Mouse (Mus musculus) hindbrain, embryonic 10.5 days (tissue): ENCODE data around the gene Zfp513. TPM values are rescaled to one million over a fixed set of nuclear protein-coding genes. Genes with fewer than 3 reads are reported as not detected.
A peak's percentile ranks its signal among the peaks of the same experiment; 100 is the strongest.

Experiments
- DNase-seq: peaks from one replicate; pipeline ENCODE4 v3.0.0-alpha.2; 2017; ENCODE audit warnings: low spot score
- H3K27ac ChIP-seq: fragments of 300-500 bp; sonication (generic); 2 replicates; pipeline ENCODE4 v1.5.1; 2016; ENCODE audit warnings: mild to moderate bottlenecking, moderate library complexity
- H3K27me3 ChIP-seq: fragments of 300-500 bp; sonication (generic); 2 replicates; pipeline ENCODE4 v1.6.1; 2016; ENCODE audit warnings: mild to moderate bottlenecking; ENCODE audit not compliant: poor library complexity, insufficient read depth, severe bottlenecking
- H3K36me3 ChIP-seq: fragments of 300-500 bp; sonication (generic); 2 replicates; pipeline ENCODE4 v1.6.1; 2016; ENCODE audit warnings: mild to moderate bottlenecking, moderate library complexity
- H3K4me1 ChIP-seq: fragments of 300-500 bp; sonication (generic); replicated peaks from 2 replicates; pipeline ENCODE4 v1.6.1; 2016; ENCODE audit warnings: mild to moderate bottlenecking
- H3K4me3 ChIP-seq: fragments of 300-500 bp; sonication (generic); 2 replicates; pipeline ENCODE4 v1.5.1; 2016; ENCODE audit warnings: mild to moderate bottlenecking, moderate library complexity
- H3K9me3 ChIP-seq: fragments of 300-500 bp; sonication (generic); 2 replicates; pipeline ENCODE4 v1.6.1; 2016; ENCODE audit warnings: mild to moderate bottlenecking, moderate library complexity
- WGBS: fragments of 180-500 bp; shearing (Covaris S2); methylation state at CpG from one replicate; pipeline ENCODE4 v1.1.7; 2016; 5-methylcytosine and 5-hydroxymethylcytosine counted together
- polyA plus RNA-seq: library from polyadenylated mRNA; unstranded; fragments of >200 nt; fragmentation: Nextera tagmentation; extraction: Ambion mirVana; gene quantifications from 2 replicates; pipeline ENCODE4 v1.2.1, GENCODE M21; 2016

The Zfp513 gene
- 12.7 and 15.0 TPM in 2 replicates for polyA plus RNA-seq

GRCm38 (mm10) chr5:31201742-31202590 is at the start of gene Zfp513:
TSS of gene Zfp513 (minus strand) at chr5:31202303.
- Histone ChIP-seq H3K27me3 (no peaks in the 10 kb centered on the region), H3K9me3 (peaks cover 5% of the 10 kb centered on the region), H3K4me1 (peaks cover 24% of the 10 kb centered on the region), H3K36me3 (peaks cover 84% of the 10 kb centered on the region), H3K27ac (peak within 1 kb of the TSS; percentile 97), H3K4me3 (peak within 1 kb of the TSS; percentile 83)
- DNase-seq = peak; percentile 97
- under 1% methylated on average over 53 of the region's 53 CpGs for WGBS

- peaks cover 26% of the 10 kb centered on the region for H3K4me1 ChIP-seq
- 16% methylated on average over 47 of the region's 47 CpGs for WGBS
- peak within 1 kb of the TSS; percentile 69 for H3K27ac ChIP-seq
- peaks cover 99% of the 10 kb centered on the region for H3K36me3 ChIP-seq
- peak within 1 kb of the TSS; percentile 40 for H3K4me3 ChIP-seq
- no peaks in the 10 kb centered on the region for H3K9me3 ChIP-seq
- peaks cover 14% of the 10 kb centered on the region for H3K27me3 ChIP-seq
- peak; percentile 31 for DNase-seq
Observed at GRCm38 (mm10) chr5:31251541-31252101, 49.5 kb upstream of the Zfp513 start, which contains the start of gene Krtcap3. TSS of gene Krtcap3 (plus strand) at chr5:31251691.

GRCm38 (mm10) chr5:31250716-31251115 is 48.6 kb upstream of the Zfp513 start:
- Histone ChIP-seq H3K36me3 (peaks cover 100% of the 10 kb centered on the region), H3K4me3 (no peak overlapping the region), H3K27me3 (peaks cover 14% of the 10 kb centered on the region), H3K9me3 (no peaks in the 10 kb centered on the region), H3K27ac (no peak overlapping the region), H3K4me1 (peaks cover 26% of the 10 kb centered on the region)
- DNase-seq = peak; percentile 20
- 68% methylated on average over 4 of the region's 4 CpGs for WGBS

- no peak for DNase-seq
- no peak overlapping the region for H3K27ac ChIP-seq
- H3K27me3 ChIP-seq = no peaks in the 10 kb centered on the region
- peaks cover 38% of the 10 kb centered on the region for H3K36me3 ChIP-seq
- 28% methylated on average over 10 of the region's 10 CpGs for WGBS
- H3K9me3 ChIP-seq = no peaks in the 10 kb centered on the region
- peak overlapping the region; percentile 96 for H3K4me3 ChIP-seq
- H3K4me1 ChIP-seq = peaks cover 17% of the 10 kb centered on the region
Observed at GRCm38 (mm10) chr5:31242191-31242590, 40.1 kb upstream of the Zfp513 start.

- under 1% methylated on average over 13 of the region's 13 CpGs for WGBS
- peak overlapping the region; percentile 98 for H3K27ac ChIP-seq
Observed at GRCm38 (mm10) chr5:31241522-31242034, 39.5 kb upstream of the Zfp513 start.

GRCm38 (mm10) chr5:31240637-31241521 is 38.8 kb upstream of the Zfp513 start, which contains the start of the genes Nrbp1 and Gm9970:
TSS of gene Nrbp1 (plus strand) at chr5:31240864.
TSS of gene Gm9970 (minus strand) at chr5:31241232.
- WGBS = 1% methylated on average over 103 of the region's 103 CpGs
- peak within 1 kb of the TSS; percentile 96 for H3K4me3 ChIP-seq
- H3K9me3 ChIP-seq = 0 out of 2 replicates have a peak, but pooled peaks cover 2% of the 10 kb centered on the region
- no peaks in the 10 kb centered on the region for H3K27me3 ChIP-seq
- H3K27ac ChIP-seq = peak within 1 kb of the TSS; percentile 98
- peaks cover 17% of the 10 kb centered on the region for H3K4me1 ChIP-seq
- peak; percentile 96 for DNase-seq
- peaks cover 25% of the 10 kb centered on the region for H3K36me3 ChIP-seq

More at GRCm38 (mm10) chr5:31241522-31242034, 39.5 kb upstream of the Zfp513 start:
- Histone ChIP-seq H3K4me3 (peak overlapping the region; percentile 96), H3K4me1 (peaks cover 17% of the 10 kb centered on the region), H3K27me3 (no peaks in the 10 kb centered on the region), H3K9me3 (no peaks in the 10 kb centered on the region), H3K36me3 (peaks cover 32% of the 10 kb centered on the region)
- DNase-seq = no peak

- H3K27ac ChIP-seq = no peak overlapping the region
- no peaks in the 10 kb centered on the region for H3K27me3 ChIP-seq
- no peak for DNase-seq
- no peaks in the 10 kb centered on the region for H3K36me3 ChIP-seq
- no peak overlapping the region for H3K4me3 ChIP-seq
- 80% methylated on average over 1 of the region's 1 CpGs for WGBS
- H3K4me1 ChIP-seq = 0 out of 2 replicates have a peak, but pooled peaks cover under 1% of the 10 kb centered on the region
- no peaks in the 10 kb centered on the region for H3K9me3 ChIP-seq
Observed at GRCm38 (mm10) chr5:31226641-31227040, 24.5 kb upstream of the Zfp513 start.

- Histone ChIP-seq H3K4me3 (no peak overlapping the region), H3K27me3 (no peaks in the 10 kb centered on the region), H3K9me3 (no peaks in the 10 kb centered on the region), H3K36me3 (0 out of 2 replicates have a peak, but pooled peaks cover under 1% of the 10 kb centered on the region), H3K27ac (no peak overlapping the region), H3K4me1 (peaks cover 18% of the 10 kb centered on the region)
- 91% methylated on average over 9 of the region's 9 CpGs for WGBS
- DNase-seq = no peak
Observed at GRCm38 (mm10) chr5:31222696-31223095, 20.6 kb upstream of the Zfp513 start.

GRCm38 (mm10) chr5:31221304-31221945 is 19.3 kb upstream of the Zfp513 start:
- 15% methylated on average over 11 of the region's 11 CpGs for WGBS
- DNase-seq = peak; percentile 49
- Histone ChIP-seq H3K4me3 (peak overlapping the region; percentile 99), H3K27me3 (no peaks in the 10 kb centered on the region), H3K27ac (peak overlapping the region; percentile 97), H3K9me3 (no peaks in the 10 kb centered on the region), H3K36me3 (0 out of 2 replicates have a peak, but pooled peaks cover 6% of the 10 kb centered on the region), H3K4me1 (peaks cover 18% of the 10 kb centered on the region)

GRCm38 (mm10) chr5:31220448-31221303 is 18.6 kb upstream of the Zfp513 start, which contains the start of gene Ppm1g:
TSS of gene Ppm1g (minus strand) at chr5:31220687.
- H3K27ac ChIP-seq = peak within 1 kb of the TSS; percentile 97
- WGBS = under 1% methylated on average over 70 of the region's 70 CpGs
- no peaks in the 10 kb centered on the region for H3K9me3 ChIP-seq
- H3K27me3 ChIP-seq = no peaks in the 10 kb centered on the region
- H3K4me1 ChIP-seq = peaks cover 18% of the 10 kb centered on the region
- peak; percentile 97 for DNase-seq
- H3K4me3 ChIP-seq = peak within 1 kb of the TSS; percentile 99
- H3K36me3 ChIP-seq = 0 out of 2 replicates have a peak, but pooled peaks cover 10% of the 10 kb centered on the region

- DNase-seq = no peak
- WGBS = under 1% methylated on average over 40 of the region's 40 CpGs
Observed at GRCm38 (mm10) chr5:31219911-31220447, 17.9 kb upstream of the Zfp513 start.

More at GRCm38 (mm10) chr5:31219911-31220447, 17.9 kb upstream of the Zfp513 start:
- no peaks in the 10 kb centered on the region for H3K9me3 ChIP-seq
- peak overlapping the region; percentile 99 for H3K4me3 ChIP-seq
- peaks cover 18% of the 10 kb centered on the region for H3K4me1 ChIP-seq
- 0 out of 2 replicates have a peak, but pooled peaks cover 10% of the 10 kb centered on the region for H3K36me3 ChIP-seq
- no peaks in the 10 kb centered on the region for H3K27me3 ChIP-seq
- H3K27ac ChIP-seq = peak overlapping the region; percentile 97
